Comparison of ENCODE assay signal across 13 mouse cellular contexts in genomic region chr12:16167793-16168343, GRCm38 (mm10).
"Had no signal": no experiment of that assay in that cellular context is flagged by ENCODE, and none has a peak within 500 bp of the region (broad histone marks: within the 10 kb centered on the region; RNA-seq: fewer than 3 reads in every experiment).

No protein-coding gene starts in this region.

- H3K4me3 ChIP-seq: kidney, embryonic 15.5 days; left cerebral cortex, adult 2 months; limb, embryonic 10.5 days; liver, embryonic 15.5 days; midbrain, embryonic 13.5 days; neural tube, embryonic 12.5 days had no signal

- H3K9ac ChIP-seq: kidney, embryonic 15.5 days; liver, embryonic 15.5 days; lung, embryonic 14.5 days; midbrain, embryonic 13.5 days; neural tube, embryonic 12.5 days had no signal

- H3K4me1 ChIP-seq: kidney, embryonic 15.5 days; limb, embryonic 10.5 days; liver, embryonic 15.5 days; midbrain, embryonic 13.5 days; neural tube, embryonic 12.5 days had no signal

- H3K27me3 ChIP-seq: kidney, embryonic 15.5 days; liver, embryonic 15.5 days; midbrain, embryonic 13.5 days; neural tube, embryonic 12.5 days had no signal

- ATAC-seq: intestine, embryonic 16.5 days; midbrain, embryonic 13.5 days had no signal

- H3K9me3 ChIP-seq: kidney, embryonic 15.5 days; limb, embryonic 10.5 days; liver, embryonic 15.5 days; midbrain, embryonic 13.5 days; neural tube, embryonic 12.5 days had no signal

- H3K27ac ChIP-seq: kidney, embryonic 15.5 days; left cerebral cortex, adult 2 months; limb, embryonic 10.5 days; liver, embryonic 15.5 days; midbrain, embryonic 13.5 days; neural tube, embryonic 12.5 days had no signal

- H3K4me2 ChIP-seq: kidney, embryonic 15.5 days; liver, embryonic 11.5 days; liver, embryonic 15.5 days; lung, embryonic 14.5 days; midbrain, embryonic 13.5 days; neural tube, embryonic 12.5 days had no signal

- DNase-seq: kidney, adult 2 months; kidney, postnatal 36 days; thymus, adult 18-20 months; thymus, postnatal 14 days had no signal

- H3K36me3 ChIP-seq: kidney, embryonic 15.5 days; limb, embryonic 10.5 days; liver, embryonic 15.5 days; midbrain, embryonic 13.5 days; neural tube, embryonic 12.5 days had no signal
